Mouse (Mus musculus) inflammation-experienced regulatory T-cells, adult 16 weeks (primary cell): ENCODE results near the gene Gm20604. TPM values are rescaled to one million over a fixed set of nuclear protein-coding genes. Genes with fewer than 3 reads are reported as not detected.

Experiments
- polyA plus RNA-seq: library from polyadenylated mRNA; unstranded; fragments of 100-300 nt; shearing (Covaris generic); gene quantifications from one replicate; pipeline ENCODE4 v1.2.1, GENCODE M21; 2017

Gene Gm20604
- 8.8 TPM for polyA plus RNA-seq

DNA sequence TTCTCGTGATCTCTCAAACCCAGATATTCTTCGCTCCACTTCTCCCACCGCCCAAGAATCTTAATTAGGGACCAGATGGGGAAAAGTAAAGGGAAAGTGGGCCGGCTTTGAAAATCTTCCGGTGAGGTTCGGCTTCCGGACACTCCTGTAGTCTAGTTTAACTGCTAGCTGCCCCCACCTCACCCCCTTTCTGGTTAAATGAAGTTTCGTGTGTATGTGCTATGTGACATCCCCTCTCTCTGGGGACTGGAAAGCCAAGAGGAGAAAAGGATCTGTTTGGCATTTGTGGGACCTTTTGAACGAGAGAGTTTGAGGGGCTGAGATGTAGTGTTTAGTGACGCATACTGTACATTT is at the start of gene Gm20604:
Gene Gm20604 (minus strand): TSS at position 270 of the 354 bp plus-strand sequence.

DNA sequence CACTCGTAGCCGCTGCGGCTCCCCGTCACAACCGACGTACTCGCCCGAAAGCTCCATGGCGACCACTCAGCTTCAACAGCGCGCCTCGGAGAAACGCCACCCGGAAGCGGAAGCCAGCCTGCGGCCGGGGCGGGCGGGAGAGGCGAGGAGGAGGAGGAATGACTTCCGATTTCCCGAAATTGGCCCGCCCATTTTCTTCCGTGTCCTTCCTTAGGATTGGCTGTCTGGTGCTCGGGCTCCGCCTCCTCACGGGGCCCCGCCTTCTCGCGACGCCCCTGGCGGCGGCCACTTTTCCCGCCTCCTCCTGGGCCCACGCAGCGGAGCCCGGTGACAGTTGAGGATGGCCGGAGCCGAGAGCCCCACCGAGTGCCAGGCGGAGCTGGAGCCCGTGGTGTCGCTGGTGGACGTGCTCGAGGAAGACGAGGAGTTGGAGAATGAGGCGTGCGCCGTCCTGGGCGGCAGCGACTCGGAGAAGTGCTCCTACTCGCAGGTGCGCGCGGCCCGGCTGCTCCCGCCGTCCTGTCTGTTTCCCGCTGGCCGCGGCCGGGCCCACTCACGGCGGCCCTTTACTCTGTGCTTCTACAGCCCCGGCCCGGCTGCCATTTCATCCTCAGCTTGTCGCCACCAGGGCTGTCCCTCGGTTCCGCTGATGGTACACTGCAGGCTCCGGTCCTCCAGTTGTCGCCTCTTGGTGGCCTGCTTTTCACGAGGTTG is 626 bp downstream of the Gm20604 start, which contains the start of the genes Gm28051, Gon7 and Ubr7:
Gene Gm28051 (minus strand): TSS at position 77 of the 714 bp plus-strand sequence.
Gene Gon7 (minus strand): TSS at position 115 of the 714 bp plus-strand sequence.
Gene Ubr7 (plus strand): TSS at position 279 of the 714 bp plus-strand sequence.

DNA sequence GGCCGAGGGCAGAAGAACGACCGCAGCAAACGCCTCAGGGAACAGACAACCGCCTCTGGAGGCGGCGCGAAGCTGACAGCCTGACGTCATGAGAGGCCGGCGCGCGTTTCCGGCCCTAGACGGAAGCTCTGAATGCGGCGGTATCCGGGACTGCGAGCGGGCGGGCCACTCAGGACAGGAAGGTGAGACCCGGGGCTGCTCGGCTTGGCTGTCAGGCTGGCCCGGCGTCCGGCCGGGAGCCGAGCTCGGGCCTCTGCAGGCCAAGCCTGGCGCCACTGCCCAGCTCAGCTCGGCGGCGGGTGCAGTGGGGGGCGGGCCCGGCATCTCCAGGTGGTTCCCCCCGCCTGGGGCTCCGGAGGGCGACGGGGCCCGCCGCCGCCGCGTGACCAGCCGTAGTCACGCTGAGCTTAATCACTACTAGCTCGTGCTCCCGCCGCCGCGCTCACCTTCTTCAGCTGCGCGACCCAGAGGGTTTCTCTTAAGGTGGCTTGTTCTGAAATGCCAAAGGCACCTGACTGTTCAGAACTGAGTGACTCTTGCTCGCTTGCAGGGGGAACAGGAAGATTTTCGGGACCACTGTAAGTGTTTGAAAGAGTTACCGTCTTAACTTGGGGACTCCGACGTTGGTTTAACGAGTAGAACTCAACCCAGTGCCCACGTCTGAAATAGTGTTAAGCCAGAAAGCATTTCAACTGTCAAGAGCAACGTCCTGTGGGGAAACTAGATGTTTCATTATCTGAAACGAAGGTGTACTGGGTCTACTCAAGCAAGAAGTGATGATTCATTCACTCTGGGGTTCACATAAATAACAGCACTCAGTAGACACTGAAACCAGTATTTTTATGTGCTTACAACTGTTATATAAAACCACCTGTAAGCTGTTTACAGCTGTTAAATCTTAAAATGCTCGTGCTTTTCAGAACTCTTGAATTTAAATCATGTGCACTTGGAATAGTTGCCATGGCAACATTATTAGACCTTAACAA is 14.6 kb downstream of the Gm20604 start, which contains the start of the genes Moap1 and Tmem251:
Gene Moap1 (minus strand): TSS at position 73 of the 986 bp plus-strand sequence.
Gene Tmem251 (plus strand): TSS at position 174 of the 986 bp plus-strand sequence.

DNA sequence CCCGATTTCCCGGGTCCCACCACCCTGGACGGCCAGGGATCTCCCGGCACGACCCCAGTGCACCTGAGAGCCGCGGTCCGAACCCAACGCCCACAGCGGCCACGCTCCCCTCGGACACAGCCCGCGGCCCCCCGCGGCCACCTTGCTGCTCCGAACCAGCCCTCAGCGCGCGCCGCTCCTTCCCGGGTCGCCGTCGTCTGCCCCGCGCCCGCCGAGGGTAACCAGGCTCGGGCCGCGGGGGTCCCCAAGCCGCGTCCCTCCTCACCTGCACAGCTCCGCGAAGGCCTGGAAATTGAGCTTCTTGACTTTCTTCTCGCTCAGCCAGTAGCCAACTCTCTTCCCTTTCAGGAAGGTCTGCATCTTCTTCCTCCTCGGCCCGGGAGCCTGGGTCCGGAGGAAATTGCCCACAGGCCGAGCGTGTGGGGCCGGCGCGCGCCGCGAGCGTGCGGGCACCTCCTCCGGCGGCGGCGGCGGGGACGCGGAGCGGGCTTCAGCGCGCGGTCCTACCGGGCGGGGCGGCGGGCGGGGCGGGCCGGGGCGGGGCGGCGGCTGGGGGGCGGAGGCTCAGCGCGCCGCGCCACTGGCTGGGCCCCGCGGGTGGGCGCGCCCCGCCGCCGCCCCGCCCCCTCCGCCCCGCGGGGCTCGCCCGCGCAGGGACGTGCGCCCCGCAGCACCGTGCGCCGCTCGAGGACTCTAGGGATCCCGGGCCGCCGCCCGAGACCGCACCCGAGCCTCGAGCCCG is 53.8 kb downstream of the Gm20604 start, which contains the start of gene Itpk1:
Gene Itpk1 (minus strand): TSS at position 474 of the 742 bp plus-strand sequence.

Other genes with a start within 250 kb of the Gm20604 start
- not detected for gene Chga, start 203.7 kb downstream of the Gm20604 start, polyA plus RNA-seq
- 41.2 TPM for gene Itpk1, start 53.7 kb downstream of the Gm20604 start, polyA plus RNA-seq
- 8.1 TPM for gene Moap1, start 15.0 kb downstream of the Gm20604 start, polyA plus RNA-seq
- 10.4 TPM for gene Tmem251, start 14.9 kb downstream of the Gm20604 start, polyA plus RNA-seq
- gene Gm28051, start 907 bp downstream of the Gm20604 start, polyA plus RNA-seq, result not detected
- gene Gon7, start 869 bp downstream of the Gm20604 start, polyA plus RNA-seq, result 27.9 TPM
- gene Ubr7, start 705 bp downstream of the Gm20604 start, polyA plus RNA-seq, result 38.1 TPM
- 8.9 TPM for gene Btbd7, start 119.8 kb upstream of the Gm20604 start, polyA plus RNA-seq
- gene Cox8c, start 140.6 kb upstream of the Gm20604 start, polyA plus RNA-seq, result not detected
- gene Unc79, start 190.2 kb upstream of the Gm20604 start, polyA plus RNA-seq, result 0.28 TPM